Mouse (Mus musculus) erythroblast, embryonic 14.5 days (primary cell): ENCODE data around the gene Mrpl48. TPM values are rescaled to one million over a fixed set of nuclear protein-coding genes. Genes with fewer than 3 reads are reported as not detected.

Source experiments
- H3K27me3 ChIP-seq: 2 replicates; pipeline ENCODE4 v1.6.1; 2012; ENCODE audit warnings: inconsistent platforms; ENCODE audit not compliant: control insufficient read depth
- H3K36me3 ChIP-seq: 2 replicates; pipeline ENCODE4 v1.6.1; 2012; ENCODE audit warnings: mild to moderate bottlenecking, inconsistent platforms; ENCODE audit not compliant: control insufficient read depth
- H3K4me1 ChIP-seq: 2 replicates; pipeline ENCODE4 v1.6.1; 2012; ENCODE audit warnings: inconsistent platforms; ENCODE audit not compliant: control insufficient read depth
- H3K4me3 ChIP-seq: replicated peaks from 2 replicates; pipeline ENCODE3; 2012; ENCODE audit warnings: moderate library complexity, mild to moderate bottlenecking, inconsistent platforms
- H3K9me3 ChIP-seq: 2 replicates; pipeline ENCODE4 v1.6.1; 2012; ENCODE audit warnings: low read length, inconsistent platforms, mixed read lengths; ENCODE audit not compliant: control insufficient read depth
- GATA1 ChIP-seq: IDR thresholded peaks from 2 replicates; pipeline ENCODE4 v1.6.1; 2012; ENCODE audit warnings: low read length, inconsistent platforms, mixed read lengths
- TAL1 ChIP-seq: IDR thresholded peaks from 3 replicates; pipeline ENCODE4 v1.6.1; 2012; ENCODE audit warnings: low read length, inconsistent platforms, mixed read lengths
- polyA plus RNA-seq: library from polyadenylated mRNA; stranded (reverse); fragments of >175 nt; gene quantifications from 2 replicates; pipeline ENCODE4 v1.2.3, GENCODE M21; 2012

Mrpl48 gene
- polyA plus RNA-seq, 1 experiment: 0.27 TPM

DNA sequence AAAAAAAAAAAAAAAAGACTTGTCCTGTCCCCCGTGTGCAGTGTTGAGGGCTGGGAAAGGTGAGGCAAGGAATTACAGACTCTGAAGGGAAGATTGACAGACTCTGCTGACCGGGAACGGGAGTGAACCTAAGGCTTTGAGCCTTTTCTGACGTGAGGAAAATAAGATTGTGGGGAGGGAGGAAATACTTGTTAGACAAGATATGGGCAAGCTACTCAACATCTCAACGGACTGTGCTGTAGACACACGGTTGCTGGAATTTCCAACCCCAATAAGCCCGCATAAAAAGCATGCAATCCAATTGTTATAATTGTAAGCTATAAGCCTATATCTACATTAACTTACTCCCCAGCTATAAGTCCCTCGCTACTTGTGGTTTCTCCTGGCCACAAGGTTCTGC lies 83.4 kb downstream of the Mrpl48 start:
- TF ChIP-seq TAL1 (no peak), GATA1 (no peak)
- Histone ChIP-seq H3K36me3 (no peaks in the 10 kb centered on the region), H3K9me3 (peaks cover 3% of the 10 kb centered on the region), H3K4me1 (peaks cover 10% of the 10 kb centered on the region), H3K4me3 (no peak overlapping the region), H3K27me3 (no peaks in the 10 kb centered on the region)

GRCm38 (mm10) chr7:100522222-100522621 lies 85.9 kb downstream of the Mrpl48 start:
- H3K4me1 ChIP-seq: peaks cover 7% of the 10 kb centered on the region
- TF ChIP-seq TAL1 (no peak), GATA1 (no peak)
- no peak overlapping the region for H3K4me3 ChIP-seq
- no peaks in the 10 kb centered on the region for H3K27me3 ChIP-seq
- no peaks in the 10 kb centered on the region for H3K36me3 ChIP-seq
- H3K9me3 ChIP-seq: peaks cover 3% of the 10 kb centered on the region

DNA sequence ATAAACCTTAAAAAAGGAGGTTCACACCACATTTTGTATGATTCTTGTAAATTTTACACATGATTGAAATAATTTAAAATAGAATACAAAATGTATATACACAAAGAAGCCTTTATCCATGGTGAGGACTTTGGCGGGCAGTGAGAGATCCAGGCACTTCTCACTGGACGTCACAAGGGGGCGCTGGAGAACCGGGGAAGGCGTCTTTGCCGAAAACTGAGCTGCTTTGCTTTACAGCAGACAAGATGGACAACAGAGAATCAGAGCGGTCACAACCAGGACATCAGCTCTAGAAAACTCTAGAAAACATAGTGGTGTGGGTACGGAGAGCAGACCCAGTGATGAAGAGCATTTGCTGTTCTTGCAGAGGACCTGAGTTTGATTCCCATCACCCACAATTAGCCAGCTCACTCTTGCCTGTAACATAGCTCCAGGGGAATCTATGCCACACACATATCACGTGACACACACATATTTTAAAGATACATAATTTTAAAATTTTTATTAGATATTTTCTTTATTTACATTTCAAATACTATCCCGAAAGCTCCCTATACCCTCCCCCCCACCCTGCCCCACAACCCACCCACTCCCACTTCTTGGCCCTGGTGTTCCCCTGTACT lies 87.3 kb downstream of the Mrpl48 start:
- TF ChIP-seq GATA1 (no peak), TAL1 (no peak)
- Histone ChIP-seq H3K4me3 (no peak overlapping the region), H3K27me3 (peaks cover 2% of the 10 kb centered on the region), H3K4me1 (peaks cover 7% of the 10 kb centered on the region), H3K36me3 (no peaks in the 10 kb centered on the region), H3K9me3 (peaks cover 3% of the 10 kb centered on the region)

- peaks cover 3% of the 10 kb centered on the region for H3K9me3 ChIP-seq
- no peak overlapping the region for H3K4me3 ChIP-seq
- H3K27me3 ChIP-seq: peaks cover 6% of the 10 kb centered on the region
- TF ChIP-seq GATA1 (no peak), TAL1 (no peak)
- H3K4me1 ChIP-seq: peaks cover 7% of the 10 kb centered on the region
- H3K36me3 ChIP-seq: no peaks in the 10 kb centered on the region
Observed at GRCm38 (mm10) chr7:100520204-100520603, 87.9 kb downstream of the Mrpl48 start.

DNA sequence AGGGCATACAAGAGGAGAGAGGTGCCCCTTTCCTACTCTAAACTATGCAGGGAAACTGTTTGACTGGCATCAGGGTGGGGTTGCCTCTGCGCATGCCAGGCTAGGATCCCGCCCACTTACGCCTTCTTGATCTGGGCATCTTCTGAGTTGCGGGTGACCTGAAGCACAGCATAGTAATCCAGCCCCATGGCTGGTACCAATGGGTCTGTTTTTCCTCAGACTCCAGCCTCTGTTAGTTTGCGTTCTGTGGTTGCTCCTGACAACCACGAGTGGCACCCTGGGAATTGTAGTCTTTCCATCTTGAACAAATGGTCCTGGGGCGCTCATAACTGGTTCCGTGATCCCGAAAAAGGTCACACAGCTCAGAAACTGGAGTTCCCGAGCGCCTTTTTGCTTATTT lies 93.5 kb downstream of the Mrpl48 start, which contains the start of gene Dnajb13:
Dnajb13 (minus strand) TSS at position 388 of the 400 bp plus-strand sequence.
- no peaks in the 10 kb centered on the region; the same call in 1 of the 2 replicates for H3K9me3 ChIP-seq
- no peaks in the 10 kb centered on the region for H3K36me3 ChIP-seq
- TF ChIP-seq GATA1 (no peak), TAL1 (no peak)
- peaks cover 3% of the 10 kb centered on the region; the same call in 1 of the 2 replicates for H3K4me1 ChIP-seq
- peaks cover 49% of the 10 kb centered on the region for H3K27me3 ChIP-seq
- H3K4me3 ChIP-seq: no peak within 1 kb of the TSS

- peaks cover 9% of the 10 kb centered on the region for H3K4me1 ChIP-seq
- H3K36me3 ChIP-seq: no peaks in the 10 kb centered on the region
- no peak overlapping the region for H3K4me3 ChIP-seq
- H3K27me3 ChIP-seq: peaks cover 66% of the 10 kb centered on the region
- no peaks in the 10 kb centered on the region for H3K9me3 ChIP-seq
- no peak for TF ChIP-seq TAL1
Observed at GRCm38 (mm10) chr7:100511602-100512001, 96.5 kb downstream of the Mrpl48 start.

DNA sequence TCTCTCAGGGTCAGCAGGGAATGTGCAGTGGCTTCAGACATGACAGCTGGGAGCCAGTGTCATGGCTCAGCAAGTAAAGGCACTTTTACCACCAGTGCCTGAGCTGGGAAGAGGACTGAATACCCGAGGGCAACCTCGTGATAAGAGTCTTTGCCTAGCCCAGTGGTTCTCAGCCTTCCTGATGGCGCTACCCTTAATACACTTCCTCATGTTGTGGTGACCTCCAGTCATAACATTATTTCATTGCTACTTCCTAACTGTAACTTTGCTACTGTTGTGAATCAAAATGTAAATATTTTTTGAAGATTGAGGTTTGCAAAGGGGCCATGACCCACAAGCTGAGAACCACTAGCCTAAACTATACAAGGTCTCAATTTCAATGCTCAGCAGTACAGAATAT lies 99.4 kb downstream of the Mrpl48 start:
- peaks cover 52% of the 10 kb centered on the region for H3K27me3 ChIP-seq
- peaks cover 29% of the 10 kb centered on the region for H3K4me1 ChIP-seq
- H3K36me3 ChIP-seq: no peaks in the 10 kb centered on the region
- H3K9me3 ChIP-seq: no peaks in the 10 kb centered on the region
- H3K4me3 ChIP-seq: no peak overlapping the region
- TF ChIP-seq GATA1: no peak
- TF ChIP-seq TAL1: no peak

GRCm38 (mm10) chr7:100506494-100506893 lies 101.6 kb downstream of the Mrpl48 start:
- no peak overlapping the region for H3K4me3 ChIP-seq
- H3K36me3 ChIP-seq: no peaks in the 10 kb centered on the region
- H3K9me3 ChIP-seq: no peaks in the 10 kb centered on the region
- TF ChIP-seq GATA1 (no peak), TAL1 (no peak)
- peaks cover 50% of the 10 kb centered on the region for H3K4me1 ChIP-seq
- peaks cover 32% of the 10 kb centered on the region for H3K27me3 ChIP-seq

DNA sequence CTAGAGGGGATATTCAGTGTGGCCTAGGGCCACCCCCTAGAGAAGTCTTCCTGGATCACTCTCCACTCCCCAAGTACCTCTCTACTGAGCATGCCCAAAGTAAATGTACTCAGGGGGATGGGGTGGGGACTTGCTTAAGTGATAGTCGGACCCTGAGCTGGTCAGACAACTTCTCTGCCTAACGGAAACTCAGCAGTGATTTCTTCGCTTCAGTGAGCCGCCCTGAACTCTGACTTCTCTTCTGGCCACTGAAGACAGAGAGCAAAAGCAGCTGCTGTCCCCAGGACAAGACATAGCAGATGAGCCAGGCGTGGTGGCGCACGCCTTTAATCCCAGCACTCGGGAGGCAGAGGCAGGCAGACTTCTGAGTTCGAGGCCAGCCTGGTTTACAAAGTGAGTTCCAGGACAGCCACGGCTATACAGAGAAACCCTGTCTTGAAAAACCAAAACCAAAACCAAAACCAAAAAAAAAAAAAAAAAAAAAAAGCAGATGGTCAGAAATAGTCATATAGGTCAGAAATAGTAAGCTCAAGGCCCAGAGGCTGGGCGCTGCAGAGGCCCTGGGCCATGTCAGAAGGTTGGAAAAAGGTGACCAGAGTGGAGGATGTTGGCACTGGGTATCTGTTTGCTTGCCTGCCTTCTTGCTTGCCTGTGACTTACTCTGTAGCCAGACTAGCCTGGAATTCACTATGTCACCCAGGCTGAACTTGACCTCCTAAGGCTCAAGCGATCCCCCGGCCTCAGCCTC lies 103.2 kb downstream of the Mrpl48 start:
- H3K4me3 ChIP-seq: no peak overlapping the region
- peaks cover 66% of the 10 kb centered on the region for H3K4me1 ChIP-seq
- H3K9me3 ChIP-seq: no peaks in the 10 kb centered on the region
- peaks cover 13% of the 10 kb centered on the region for H3K36me3 ChIP-seq
- TF ChIP-seq GATA1 (no peak), TAL1 (no peak)
- H3K27me3 ChIP-seq: peaks cover 21% of the 10 kb centered on the region
